8 mouse cellular contexts compared by ENCODE assay signal in the genomic region with DNA sequence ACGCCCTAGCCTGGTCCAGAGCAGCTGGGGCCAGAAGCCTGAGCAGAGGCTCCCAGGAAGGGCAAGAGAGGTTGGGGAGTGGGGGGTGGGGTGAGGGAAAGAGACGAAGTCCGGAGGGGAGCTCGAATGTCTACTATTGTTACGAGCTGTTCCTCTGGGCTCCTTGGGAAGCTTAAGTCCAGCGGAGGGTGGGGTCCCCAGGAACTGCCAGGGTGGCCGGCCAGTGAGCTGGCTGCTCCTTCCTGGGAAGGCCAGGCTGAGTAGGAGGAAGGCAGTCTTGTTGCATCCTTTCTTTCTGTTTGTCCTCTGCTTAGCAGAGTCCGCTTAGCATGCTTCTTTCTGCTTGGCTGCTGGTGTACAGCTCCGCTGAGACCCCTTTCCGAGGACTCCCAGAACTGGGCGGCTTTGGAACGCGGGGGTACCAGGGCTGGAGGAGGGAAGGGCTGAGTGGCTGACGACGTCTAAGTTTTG. TPM values are rescaled to one million over a fixed set of nuclear protein-coding genes. Genes with fewer than 3 reads are reported as not detected.
DNase-seq lines count a peak whose midpoint lies in the region; ATAC-seq lines count a peak whose summit lies in the region.

No protein-coding gene starts in this region.

- 7% methylated on average over 15 of the region's 15 CpGs for WGBS in embryonic facial prominence, embryonic 12.5 days
- 3% methylated on average over 15 of the region's 15 CpGs for WGBS in hindbrain, embryonic 15.5 days

- H3K4me1 ChIP-seq in embryonic facial prominence, embryonic 12.5 days = peaks cover 72% of the 10 kb centered on the region
- H3K4me1 ChIP-seq in hindbrain, embryonic 15.5 days (replicated peaks) = peaks cover 70% of the 10 kb centered on the region

- no peak for ATAC-seq in embryonic facial prominence, embryonic 12.5 days (ENCODE audit: insufficient number of reproducible peaks, insufficient read depth, low FRiP score, low TSS enrichment)
- ATAC-seq in hindbrain, embryonic 15.5 days (ENCODE audit: low FRiP score, low read depth) = no peak
- ATAC-seq in granulocyte monocyte progenitor cell, adult 5-6 weeks (replicated peaks; ENCODE audit: poor library complexity, severe bottlenecking) = no peak
- no peak for ATAC-seq in cerebellum, adult (ENCODE audit: insufficient number of reproducible peaks, low FRiP score, low TSS enrichment)

- peaks cover 55% of the 10 kb centered on the region for H3K27me3 ChIP-seq in embryonic facial prominence, embryonic 12.5 days
- peaks cover 28% of the 10 kb centered on the region for H3K27me3 ChIP-seq in hindbrain, embryonic 15.5 days

- H3K36me3 ChIP-seq in embryonic facial prominence, embryonic 12.5 days = peaks cover 7% of the 10 kb centered on the region; the same call in 1 of the 2 replicates
- no peaks in the 10 kb centered on the region for H3K36me3 ChIP-seq in hindbrain, embryonic 15.5 days

- no peak overlapping the region for H3K27ac ChIP-seq in embryonic facial prominence, embryonic 12.5 days
- H3K27ac ChIP-seq in hindbrain, embryonic 15.5 days (replicated peaks) = peak overlapping the region; percentile 84

- peak; percentile 42 for DNase-seq in gastrocnemius, postnatal 10 days
- DNase-seq in gastrocnemius, postnatal 4 days (ENCODE audit: low spot score in 2 of 2) = no peak
- DNase-seq in lung, postnatal 4 days = peak; percentile 64 to 79
- no peak for DNase-seq in layer of hippocampus, adult 8-10 months (ENCODE audit: low spot score in 2 of 2)

- H3K4me2 ChIP-seq in embryonic facial prominence, embryonic 12.5 days (replicated peaks) = peak overlapping the region; percentile 30
- peak overlapping the region; percentile 40 for H3K4me2 ChIP-seq in hindbrain, embryonic 15.5 days

- no peak overlapping the region for H3K4me3 ChIP-seq in embryonic facial prominence, embryonic 12.5 days
- no peak overlapping the region for H3K4me3 ChIP-seq in hindbrain, embryonic 15.5 days

- H3K9ac ChIP-seq in embryonic facial prominence, embryonic 12.5 days = peak overlapping the region; percentile 49; the same call in 1 of the 2 replicates
- H3K9ac ChIP-seq in hindbrain, embryonic 15.5 days = peak overlapping the region; percentile 28; the same call in 1 of the 2 replicates

- H3K9me3 ChIP-seq in embryonic facial prominence, embryonic 12.5 days = no peaks in the 10 kb centered on the region
- H3K9me3 ChIP-seq in hindbrain, embryonic 15.5 days = no peaks in the 10 kb centered on the region

RNA-seq across cellular contexts. Expression of a gene that starts 6.8 kb away (rescaled TPM):
- total RNA-seq in gastrocnemius, postnatal 10 days (2021) = 1 to 10 TPM; 3.3 to 5.4 TPM
- 1 to 10 TPM; 6.0 to 7.1 TPM for total RNA-seq in gastrocnemius, postnatal 4 days (2021)
- 4.9 and 5.0 TPM in 2 replicates for polyA plus RNA-seq in embryonic facial prominence, embryonic 12.5 days (2016; fragmentation: Nextera tagmentation; extraction: Ambion mirVana)
- polyA plus RNA-seq in hindbrain, embryonic 15.5 days (2015; fragmentation: Nextera tagmentation; extraction: Ambion mirVana) = 3.1 and 3.6 TPM in 2 replicates
- total RNA-seq in granulocyte monocyte progenitor cell, adult 5-6 weeks (2014; fragmentation: Nextera tagmentation) = 82.1 and 133 TPM in 2 replicates
- total RNA-seq in granulocyte monocyte progenitor cell, adult 5-6 weeks (2017) = 65.9 and 73.3 TPM in 2 replicates
- 1 to 10 TPM; 2.6 to 7.2 (median 4.8) TPM for total RNA-seq in layer of hippocampus, adult 8-10 months (2022)

RNA-seq across cellular contexts. Expression of a gene that starts 14.7 kb away (rescaled TPM):
- total RNA-seq in gastrocnemius, postnatal 10 days (2021) = 1 to 10 TPM; 2.2 to 2.8 TPM
- total RNA-seq in gastrocnemius, postnatal 4 days (2021) = 10 to 100 TPM in 1 of 2 experiments, 1 to 10 TPM in 1; 7.8 to 10.2 TPM
- polyA plus RNA-seq in embryonic facial prominence, embryonic 12.5 days (2016; fragmentation: Nextera tagmentation; extraction: Ambion mirVana) = 7.1 and 7.4 TPM in 2 replicates
- polyA plus RNA-seq in hindbrain, embryonic 15.5 days (2015; fragmentation: Nextera tagmentation; extraction: Ambion mirVana) = 1.2 and 1.7 TPM in 2 replicates
- 11.0 and 17.9 TPM in 2 replicates for total RNA-seq in granulocyte monocyte progenitor cell, adult 5-6 weeks (2014; fragmentation: Nextera tagmentation)
- 4.4 and 4.8 TPM in 2 replicates for total RNA-seq in granulocyte monocyte progenitor cell, adult 5-6 weeks (2017)
- not detected for total RNA-seq in layer of hippocampus, adult 8-10 months (2022)

RNA-seq across cellular contexts. Expression of a gene that starts 20.4 kb away (rescaled TPM):
- 10 to 100 TPM; 38.2 to 39.1 TPM for total RNA-seq in gastrocnemius, postnatal 10 days (2021)
- total RNA-seq in gastrocnemius, postnatal 4 days (2021) = 10 to 100 TPM; 44.9 to 45.6 TPM
- 19.4 and 20.8 TPM in 2 replicates for polyA plus RNA-seq in embryonic facial prominence, embryonic 12.5 days (2016; fragmentation: Nextera tagmentation; extraction: Ambion mirVana)
- 13.6 and 16.1 TPM in 2 replicates for polyA plus RNA-seq in hindbrain, embryonic 15.5 days (2015; fragmentation: Nextera tagmentation; extraction: Ambion mirVana)
- 92.9 and 98.1 TPM in 2 replicates for total RNA-seq in granulocyte monocyte progenitor cell, adult 5-6 weeks (2014; fragmentation: Nextera tagmentation)
- total RNA-seq in granulocyte monocyte progenitor cell, adult 5-6 weeks (2017) = 46.5 and 59.2 TPM in 2 replicates
- total RNA-seq in layer of hippocampus, adult 8-10 months (2022) = 10 to 100 TPM; 86.2 to 91.2 (median 87.6) TPM

RNA-seq across cellular contexts. Expression of a gene that starts 22.0 kb away (rescaled TPM):
- 10 to 100 TPM; 33.7 to 43.9 TPM for total RNA-seq in gastrocnemius, postnatal 10 days (2021)
- 10 to 100 TPM; 50.5 to 53.8 TPM for total RNA-seq in gastrocnemius, postnatal 4 days (2021)
- 71.2 and 73.6 TPM in 2 replicates for polyA plus RNA-seq in embryonic facial prominence, embryonic 12.5 days (2016; fragmentation: Nextera tagmentation; extraction: Ambion mirVana)
- 62.5 and 65.9 TPM in 2 replicates for polyA plus RNA-seq in hindbrain, embryonic 15.5 days (2015; fragmentation: Nextera tagmentation; extraction: Ambion mirVana)
- total RNA-seq in granulocyte monocyte progenitor cell, adult 5-6 weeks (2014; fragmentation: Nextera tagmentation) = 76.9 and 123 TPM in 2 replicates
- total RNA-seq in granulocyte monocyte progenitor cell, adult 5-6 weeks (2017) = 73.8 and 95.9 TPM in 2 replicates
- 100 to 1,000 TPM in 2 of 4 experiments, 10 to 100 TPM in 2; 91.6 to 133 (median 103) TPM for total RNA-seq in layer of hippocampus, adult 8-10 months (2022)

RNA-seq across cellular contexts. Expression of a gene that starts 45.5 kb away (rescaled TPM):
- total RNA-seq in gastrocnemius, postnatal 10 days (2021) = 10 to 100 TPM; 10.9 to 17.6 TPM
- total RNA-seq in gastrocnemius, postnatal 4 days (2021) = 10 to 100 TPM; 21.5 to 26.1 TPM
- 94.5 and 97.0 TPM in 2 replicates for polyA plus RNA-seq in embryonic facial prominence, embryonic 12.5 days (2016; fragmentation: Nextera tagmentation; extraction: Ambion mirVana)
- polyA plus RNA-seq in hindbrain, embryonic 15.5 days (2015; fragmentation: Nextera tagmentation; extraction: Ambion mirVana) = 18.8 and 24.5 TPM in 2 replicates
- total RNA-seq in granulocyte monocyte progenitor cell, adult 5-6 weeks (2014; fragmentation: Nextera tagmentation) = 33.3 and 44.1 TPM in 2 replicates
- 40.7 and 47.6 TPM in 2 replicates for total RNA-seq in granulocyte monocyte progenitor cell, adult 5-6 weeks (2017)
- total RNA-seq in layer of hippocampus, adult 8-10 months (2022) = 10 to 100 TPM in 1 of 4 experiments, 1 to 10 TPM in 3; 7.0 to 10.2 (median 9.3) TPM

Comparison
In these comparisons a context has a peak if more than half of its experiments do, and no peak if none do; other contexts are left out.
1. DNase-seq: peak in gastrocnemius, postnatal 10 days (single experiment) and lung, postnatal 4 days (2 of 2); none in gastrocnemius, postnatal 4 days (0 of 2) and layer of hippocampus, adult 8-10 months (0 of 2).
2. RNA of a gene that starts 6.8 kb away (total RNA-seq): 65.9 to 133 TPM in granulocyte monocyte progenitor cell, adult 5-6 weeks; 6.0 to 7.1 TPM in gastrocnemius, postnatal 4 days, 2.6 to 7.2 TPM in layer of hippocampus, adult 8-10 months and 3.3 to 5.4 TPM in gastrocnemius, postnatal 10 days; every median in the first group is over 4 times any median in the second.